Mouse (Mus musculus): Measurements from ENCODE around the gene Casp9.

GRCm38 (mm10) chr4:141830381-141830780 lies 37.0 kb downstream of the Casp9 start:
- TF ChIP-seq GATA1 (IDR thresholded peaks at IDR 0.05; ENCODE audit: borderline replicate concordance, low read length) (no peak), FLI1 (IDR thresholded peaks at IDR 0.05; ENCODE audit: low read length) (no peak)
